Mouse (Mus musculus) kidney, embryonic 14.5 days (tissue): ENCODE measurements around the gene Fry. TPM values are rescaled to one million over a fixed set of nuclear protein-coding genes. Genes with fewer than 3 reads are reported as not detected.

Experiments
- ATAC-seq: fragments of 200-750 bp; cut with Nextera tagmentation; 2 replicates; pipeline ENCODE4 v1.8.0; 2017; ENCODE audit warnings: moderate number of reproducible peaks, mild to moderate bottlenecking, moderate TSS enrichment, moderate library complexity; ENCODE audit not compliant: low FRiP score, low TSS enrichment
- H3K27ac ChIP-seq: fragments of 300-500 bp; sonication (generic); 2 replicates; pipeline ENCODE4 v1.5.1; 2014; ENCODE audit warnings: low read depth, mild to moderate bottlenecking, low read length, moderate library complexity, mixed read lengths
- H3K27me3 ChIP-seq: fragments of 300-500 bp; sonication (generic); 2 replicates; pipeline ENCODE4 v1.6.1; 2014; ENCODE audit warnings: mild to moderate bottlenecking, low read length; ENCODE audit not compliant: control insufficient read depth, insufficient read depth
- H3K36me3 ChIP-seq: fragments of 300-500 bp; sonication (generic); 2 replicates; pipeline ENCODE4 v1.6.1; 2014; ENCODE audit warnings: low read length, mixed read lengths; ENCODE audit not compliant: control insufficient read depth, insufficient read depth
- H3K4me1 ChIP-seq: fragments of 300-500 bp; sonication (generic); 2 replicates; pipeline ENCODE4 v1.6.1; 2014; ENCODE audit warnings: low read length, mixed read lengths; ENCODE audit not compliant: control insufficient read depth, insufficient read depth
- H3K4me2 ChIP-seq: fragments of 300-500 bp; sonication (generic); replicated peaks from 2 replicates; pipeline ENCODE4 v1.6.1; 2014; ENCODE audit warnings: low read depth, mild to moderate bottlenecking, low read length
- H3K4me3 ChIP-seq: fragments of 300-500 bp; sonication (generic); 2 replicates; pipeline ENCODE4 v1.5.1; 2014; ENCODE audit warnings: mild to moderate bottlenecking, low read length
- H3K9ac ChIP-seq: fragments of 300-500 bp; sonication (generic); 2 replicates; pipeline ENCODE4 v1.6.1; 2014; ENCODE audit warnings: low read depth, mild to moderate bottlenecking, low read length, moderate library complexity
- H3K9me3 ChIP-seq: fragments of 300-500 bp; sonication (generic); 2 replicates; pipeline ENCODE4 v1.6.1; 2016; ENCODE audit warnings: low read length; ENCODE audit not compliant: control insufficient read depth
- WGBS: fragments of 180-500 bp; shearing (Covaris S2); extraction: QIAGEN DNeasy Blood & Tissue Kit; methylation state at CpG from one replicate; pipeline ENCODE4 v1.1.7; 2014; 5-methylcytosine and 5-hydroxymethylcytosine counted together
- polyA plus RNA-seq: library from polyadenylated mRNA; unstranded; fragments of >200 nt; fragmentation: Nextera tagmentation; extraction: Ambion mirVana; gene quantifications from 2 replicates; pipeline ENCODE4 v1.2.1, GENCODE M21; 2014

Fry gene
- polyA plus RNA-seq, 1 experiment from 2014 or later, result 8.0 TPM

- H3K4me1 ChIP-seq, result no peaks in the 10 kb centered on the region
- no peak overlapping the region; the same call in 1 of the 2 replicates for H3K4me2 ChIP-seq
- H3K9ac ChIP-seq, result no peak overlapping the region
- H3K27me3 ChIP-seq, result no peaks in the 10 kb centered on the region
- 47% methylated on average over 7 of the region's 7 CpGs for WGBS
- H3K36me3 ChIP-seq, result no peaks in the 10 kb centered on the region
- no peak overlapping the region for H3K27ac ChIP-seq
- H3K4me3 ChIP-seq, result no peak overlapping the region
- ATAC-seq, result no peak
- H3K9me3 ChIP-seq, result peaks cover 3% of the 10 kb centered on the region; the same call in 1 of the 2 replicates
These were observed 89.6 kb downstream of the Fry start for GRCm38 (mm10) chr5:150208009-150208408.

GRCm38 (mm10) chr5:150214081-150214480, 95.6 kb downstream of the Fry start:
- H3K9me3 ChIP-seq, result no peaks in the 10 kb centered on the region
- ATAC-seq, result no peak
- H3K9ac ChIP-seq, result no peak overlapping the region
- no peaks in the 10 kb centered on the region for H3K4me1 ChIP-seq
- no peaks in the 10 kb centered on the region for H3K27me3 ChIP-seq
- 88% methylated on average over 6 of the region's 6 CpGs for WGBS
- H3K27ac ChIP-seq, result no peak overlapping the region
- no peak overlapping the region for H3K4me3 ChIP-seq
- H3K4me2 ChIP-seq, result no peak overlapping the region
- no peaks in the 10 kb centered on the region for H3K36me3 ChIP-seq

GRCm38 (mm10) chr5:150216066-150216465, 97.6 kb downstream of the Fry start:
- Histone ChIP-seq H3K4me1 (no peaks in the 10 kb centered on the region), H3K9ac (no peak overlapping the region), H3K27ac (no peak overlapping the region), H3K36me3 (no peaks in the 10 kb centered on the region), H3K4me2 (no peak overlapping the region), H3K27me3 (no peaks in the 10 kb centered on the region), H3K4me3 (no peak overlapping the region), H3K9me3 (no peaks in the 10 kb centered on the region)
- 66% methylated on average over 11 of the region's 11 CpGs for WGBS
- no peak for ATAC-seq

GRCm38 (mm10) chr5:150219457-150219856, 101.0 kb downstream of the Fry start:
- H3K4me2 ChIP-seq, result no peak overlapping the region
- H3K36me3 ChIP-seq, result no peaks in the 10 kb centered on the region
- H3K4me1 ChIP-seq, result no peaks in the 10 kb centered on the region
- H3K27ac ChIP-seq, result no peak overlapping the region
- no peak overlapping the region for H3K9ac ChIP-seq
- H3K9me3 ChIP-seq, result no peaks in the 10 kb centered on the region
- ATAC-seq, result no peak
- WGBS, result 86% methylated on average over 8 of the region's 8 CpGs
- no peaks in the 10 kb centered on the region for H3K27me3 ChIP-seq
- no peak overlapping the region for H3K4me3 ChIP-seq

GRCm38 (mm10) chr5:150220333-150220732, 101.9 kb downstream of the Fry start:
- Histone ChIP-seq H3K4me1 (no peaks in the 10 kb centered on the region), H3K9me3 (no peaks in the 10 kb centered on the region), H3K27ac (no peak overlapping the region), H3K4me2 (no peak overlapping the region), H3K9ac (no peak overlapping the region), H3K27me3 (no peaks in the 10 kb centered on the region), H3K36me3 (no peaks in the 10 kb centered on the region), H3K4me3 (no peak overlapping the region)
- no peak; the same call in 1 of the 2 replicates for ATAC-seq
- 31% methylated on average over 7 of the region's 7 CpGs for WGBS

- ATAC-seq, result no peak
- no peak overlapping the region for H3K27ac ChIP-seq
- H3K9me3 ChIP-seq, result no peaks in the 10 kb centered on the region
- H3K4me3 ChIP-seq, result no peak overlapping the region
- no peaks in the 10 kb centered on the region for H3K4me1 ChIP-seq
- H3K4me2 ChIP-seq, result no peak overlapping the region
- H3K36me3 ChIP-seq, result no peaks in the 10 kb centered on the region
- H3K27me3 ChIP-seq, result no peaks in the 10 kb centered on the region
- H3K9ac ChIP-seq, result no peak overlapping the region
- 81% methylated on average over 6 of the region's 6 CpGs for WGBS
These were observed 103.4 kb downstream of the Fry start for GRCm38 (mm10) chr5:150221806-150222205.

- H3K36me3 ChIP-seq, result no peaks in the 10 kb centered on the region
- no peak overlapping the region for H3K9ac ChIP-seq
- WGBS, result 93% methylated on average over 10 of the region's 10 CpGs
- no peak overlapping the region for H3K4me2 ChIP-seq
- no peaks in the 10 kb centered on the region for H3K9me3 ChIP-seq
- no peaks in the 10 kb centered on the region for H3K4me1 ChIP-seq
- no peak overlapping the region for H3K4me3 ChIP-seq
- no peak for ATAC-seq
- no peak overlapping the region for H3K27ac ChIP-seq
- no peaks in the 10 kb centered on the region for H3K27me3 ChIP-seq
These were observed 105.2 kb downstream of the Fry start for GRCm38 (mm10) chr5:150223546-150224239.

GRCm38 (mm10) chr5:150229086-150229485, 110.6 kb downstream of the Fry start:
- Histone ChIP-seq H3K4me3 (no peak overlapping the region), H3K27ac (no peak overlapping the region), H3K36me3 (no peaks in the 10 kb centered on the region), H3K9ac (no peak overlapping the region), H3K4me2 (no peak overlapping the region), H3K9me3 (peaks cover 4% of the 10 kb centered on the region; the same call in 1 of the 2 replicates), H3K27me3 (no peaks in the 10 kb centered on the region), H3K4me1 (no peaks in the 10 kb centered on the region)
- 44% methylated on average over 5 of the region's 5 CpGs for WGBS
- ATAC-seq, result no peak

- Histone ChIP-seq H3K4me2 (no peak overlapping the region), H3K9ac (no peak overlapping the region), H3K36me3 (no peaks in the 10 kb centered on the region), H3K9me3 (peaks cover 4% of the 10 kb centered on the region; the same call in 1 of the 2 replicates), H3K4me3 (no peak overlapping the region), H3K27me3 (no peaks in the 10 kb centered on the region), H3K27ac (no peak overlapping the region), H3K4me1 (no peaks in the 10 kb centered on the region)
- 89% methylated on average over 4 of the region's 4 CpGs for WGBS
- no peak for ATAC-seq
These were observed 111.3 kb downstream of the Fry start for GRCm38 (mm10) chr5:150229776-150230175.
